Mouse (Mus musculus) retina, adult 2 months (tissue): Measurements from ENCODE around the gene Mrpl51.
A peak's percentile ranks its signal among the peaks of the same experiment; 100 is the strongest.

Source experiments
- DNase-seq: peaks from one replicate; pipeline ENCODE4 v3.0.0-alpha.2; 2012; ENCODE audit warnings: low read depth, low spot score

The Mrpl51 gene

DNA sequence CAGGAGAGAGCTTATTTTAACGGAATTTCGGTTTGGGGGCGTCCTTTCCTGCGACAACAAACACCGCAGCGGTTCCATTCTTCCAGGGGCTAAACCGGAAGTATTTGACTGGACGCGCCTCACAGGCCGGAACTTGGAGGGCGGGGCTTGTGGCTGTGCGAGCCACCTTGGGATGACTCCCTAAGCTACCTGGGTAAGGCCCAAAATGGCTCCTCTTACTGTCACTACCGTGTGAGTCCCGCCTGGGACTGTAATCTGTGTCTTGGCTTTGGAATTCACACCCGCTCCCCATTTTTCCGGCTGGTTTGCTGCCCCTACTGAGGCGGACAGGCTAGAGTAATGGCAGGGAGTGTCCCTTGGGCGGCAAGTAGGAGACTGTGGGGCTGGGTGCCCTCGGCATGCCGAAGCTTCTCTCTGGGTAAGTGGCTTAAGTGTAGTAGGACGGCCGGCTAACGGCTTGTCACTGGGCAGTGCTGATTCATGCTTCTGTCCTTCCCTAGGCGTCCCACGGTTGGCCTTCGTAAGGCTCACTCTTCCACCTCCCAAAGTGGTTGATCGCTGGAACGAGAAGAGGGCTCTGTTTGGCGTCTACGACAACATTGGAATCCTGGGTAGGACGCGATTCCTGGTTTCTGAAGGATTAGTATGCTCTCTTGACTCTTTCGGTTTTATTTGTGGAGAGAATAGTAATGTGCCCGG lies 564 bp downstream of the Mrpl51 start:
- DNase-seq: peak; percentile 91

DNA sequence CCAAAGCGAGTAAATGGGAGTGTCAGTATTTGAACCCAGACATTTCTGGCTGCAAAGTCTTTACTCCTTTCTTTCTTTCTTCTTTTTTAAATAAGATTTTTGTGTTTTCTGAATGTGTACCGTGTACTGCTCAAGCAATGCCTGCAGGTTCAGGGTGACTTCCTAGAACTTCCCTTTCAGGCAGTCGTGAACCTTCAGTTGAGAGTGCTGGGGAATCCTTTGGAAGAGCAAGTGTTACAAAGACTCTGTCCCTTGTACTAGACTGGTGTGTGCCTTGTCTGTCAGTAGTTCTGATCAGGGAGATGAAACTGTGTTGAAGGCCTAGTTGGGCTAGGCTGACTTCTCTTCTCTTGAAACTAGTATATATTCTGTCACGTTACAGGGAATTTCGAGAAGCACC lies 1.2 kb downstream of the Mrpl51 start:
- no peak for DNase-seq

DNA sequence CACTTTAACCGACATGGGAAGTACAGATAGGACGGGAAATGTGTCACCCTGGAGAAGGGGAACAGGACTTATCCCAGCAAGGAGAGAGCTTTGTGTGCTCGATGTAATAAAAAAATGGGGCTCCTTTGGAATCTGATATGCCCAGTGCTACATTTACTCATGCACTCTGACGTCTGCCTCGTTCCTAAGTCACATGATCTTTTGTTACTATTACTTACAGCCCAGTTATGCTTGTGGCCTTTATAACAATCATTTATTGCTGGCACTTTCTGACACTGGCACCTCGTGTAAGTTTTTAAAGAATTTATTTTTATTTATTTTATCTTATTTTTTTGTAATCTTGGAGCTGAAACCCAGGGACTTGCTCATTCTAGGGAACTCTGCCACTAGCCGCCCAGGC lies 1.8 kb downstream of the Mrpl51 start:
- no peak for DNase-seq

DNA sequence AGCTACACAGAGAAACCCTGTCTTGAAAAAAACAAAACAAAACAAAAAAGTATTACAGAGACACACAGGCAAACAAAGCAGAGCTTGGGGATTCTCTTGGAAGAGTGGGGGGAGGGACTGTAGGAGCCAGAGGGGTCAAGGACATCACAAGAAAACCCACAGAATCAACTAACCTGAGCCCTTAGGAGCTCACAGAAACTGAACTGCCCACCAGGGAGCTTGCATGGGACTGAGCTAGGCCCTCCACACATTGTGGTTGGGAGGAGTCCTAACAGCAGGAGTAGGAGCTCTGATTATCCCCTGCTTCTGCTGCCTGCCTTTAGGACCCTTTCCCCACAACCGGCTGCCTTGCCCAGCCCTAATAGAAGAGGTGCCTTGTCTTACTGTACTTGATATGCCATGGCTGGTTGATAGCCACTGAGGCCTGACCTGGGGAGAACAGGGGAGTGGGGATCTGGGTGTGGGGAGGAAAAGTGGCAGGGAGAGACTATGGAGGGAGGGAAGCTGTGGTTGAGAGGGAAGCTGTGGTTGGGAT lies 4.0 kb downstream of the Mrpl51 start:
- no peak for DNase-seq

DNA sequence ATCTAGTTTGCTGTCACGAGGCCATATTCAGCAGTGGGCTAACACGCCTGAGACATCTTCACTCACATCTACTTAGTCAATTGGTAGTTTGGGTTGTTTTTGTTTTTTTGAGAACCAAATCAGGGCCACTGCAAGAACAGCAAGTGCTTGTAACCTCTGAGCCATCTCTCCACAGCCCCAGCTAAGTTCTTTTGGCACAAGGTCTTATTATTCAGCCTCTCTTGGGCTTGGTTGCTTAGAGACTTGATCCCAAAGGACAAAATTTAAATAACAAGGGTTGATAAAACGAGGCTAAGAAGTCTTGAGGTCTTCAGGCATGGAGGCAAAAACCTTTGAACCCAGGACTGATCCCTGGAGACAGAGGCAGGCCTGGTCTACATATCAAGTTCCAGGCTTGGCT lies 4.7 kb downstream of the Mrpl51 start:
- DNase-seq: no peak

DNA sequence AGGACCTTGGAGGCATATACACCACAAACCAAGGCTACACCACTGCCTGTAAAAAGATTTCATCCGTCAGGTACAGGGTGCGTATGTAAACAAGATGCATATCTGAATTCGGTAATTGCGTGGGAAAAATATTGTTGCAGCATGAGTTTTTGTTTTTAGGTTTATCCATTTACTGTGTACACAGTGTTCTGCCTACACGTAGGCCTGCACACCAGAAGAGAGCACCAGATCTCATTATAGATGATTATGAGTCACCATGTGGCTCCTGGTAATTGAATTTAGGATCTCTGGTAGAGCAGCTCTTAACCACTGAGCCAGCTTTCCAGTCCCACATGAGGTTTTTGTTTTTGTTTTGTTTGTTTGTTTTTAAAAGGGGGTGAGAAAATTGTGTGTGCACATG lies 5.6 kb downstream of the Mrpl51 start:
- no peak for DNase-seq

DNA sequence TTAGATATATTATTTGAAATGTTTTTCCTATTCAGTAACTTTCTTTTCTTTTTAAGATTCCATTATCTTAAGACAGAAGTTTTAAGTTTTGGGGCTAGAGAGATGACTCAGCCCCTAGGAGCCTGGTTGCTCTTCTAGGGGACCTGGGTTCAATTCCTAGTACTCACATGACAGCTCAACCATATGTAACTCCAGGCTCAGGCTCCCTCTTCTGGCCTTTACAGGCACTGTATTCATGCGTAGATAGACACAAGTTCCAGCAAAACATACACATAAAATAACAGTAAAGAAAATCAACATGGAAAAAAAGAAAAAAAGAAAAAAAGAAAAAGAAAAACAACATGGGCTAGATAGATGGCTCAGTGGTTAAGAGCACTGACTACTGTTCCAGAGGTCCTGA lies 18.8 kb downstream of the Mrpl51 start:
- no peak for DNase-seq

DNA sequence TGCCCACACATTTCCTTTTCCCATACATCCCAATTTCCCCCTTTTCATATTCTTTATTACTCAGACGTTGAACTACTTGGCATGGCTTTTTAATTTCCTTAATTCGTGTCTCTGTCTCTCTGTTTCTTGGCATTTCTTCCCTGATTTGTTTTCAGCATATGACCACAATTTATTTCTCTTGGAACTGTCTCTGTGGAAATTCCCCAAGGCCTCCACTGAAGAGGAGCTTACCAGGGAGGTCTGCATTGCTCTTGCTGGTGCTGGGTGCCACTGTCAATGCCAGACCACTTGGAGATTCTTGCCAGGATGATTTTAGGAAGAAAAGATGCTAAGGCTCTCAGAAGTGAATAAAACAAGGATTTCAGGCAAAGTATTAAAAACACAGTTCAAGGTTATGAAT lies 21.0 kb downstream of the Mrpl51 start:
- no peak for DNase-seq

DNA sequence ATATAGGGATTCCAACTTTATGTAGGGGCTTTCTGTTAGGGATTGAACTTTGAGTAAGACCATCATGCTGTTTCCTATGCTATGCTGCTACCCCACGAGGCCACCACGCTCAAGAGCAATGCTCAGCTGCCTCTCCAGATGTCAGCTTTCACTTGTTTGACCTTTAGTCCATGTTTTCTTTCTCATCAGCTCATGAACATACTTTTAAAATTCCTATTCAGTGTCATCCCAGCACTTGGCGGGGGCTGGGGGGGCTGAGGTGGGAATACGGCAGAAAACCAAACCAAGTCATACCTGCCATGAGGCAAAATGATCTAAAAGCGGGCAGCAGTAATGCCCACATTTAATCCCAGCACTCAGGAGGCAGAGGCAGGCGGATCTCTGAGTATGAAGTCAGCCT lies 21.5 kb downstream of the Mrpl51 start:
- no peak for DNase-seq

DNA sequence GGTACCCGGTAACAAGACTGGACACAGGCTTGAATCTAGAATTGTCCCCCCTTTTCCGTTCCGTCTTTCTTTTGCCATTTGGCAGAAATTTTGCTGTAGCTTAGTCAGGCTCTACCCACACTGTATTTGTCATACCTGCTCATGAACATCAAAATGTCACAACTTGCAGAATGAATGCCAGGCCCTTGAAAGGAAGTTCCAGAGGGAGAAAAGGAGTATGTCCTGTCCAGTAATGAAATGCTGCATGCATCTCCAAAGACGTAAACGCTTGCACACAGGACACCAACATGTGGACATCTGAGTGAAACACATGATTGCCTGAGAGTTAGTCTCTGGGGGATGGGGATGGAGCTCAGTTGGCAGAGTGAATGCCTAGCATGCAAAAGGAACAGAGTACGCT lies 22.1 kb downstream of the Mrpl51 start:
- DNase-seq: no peak

DNA sequence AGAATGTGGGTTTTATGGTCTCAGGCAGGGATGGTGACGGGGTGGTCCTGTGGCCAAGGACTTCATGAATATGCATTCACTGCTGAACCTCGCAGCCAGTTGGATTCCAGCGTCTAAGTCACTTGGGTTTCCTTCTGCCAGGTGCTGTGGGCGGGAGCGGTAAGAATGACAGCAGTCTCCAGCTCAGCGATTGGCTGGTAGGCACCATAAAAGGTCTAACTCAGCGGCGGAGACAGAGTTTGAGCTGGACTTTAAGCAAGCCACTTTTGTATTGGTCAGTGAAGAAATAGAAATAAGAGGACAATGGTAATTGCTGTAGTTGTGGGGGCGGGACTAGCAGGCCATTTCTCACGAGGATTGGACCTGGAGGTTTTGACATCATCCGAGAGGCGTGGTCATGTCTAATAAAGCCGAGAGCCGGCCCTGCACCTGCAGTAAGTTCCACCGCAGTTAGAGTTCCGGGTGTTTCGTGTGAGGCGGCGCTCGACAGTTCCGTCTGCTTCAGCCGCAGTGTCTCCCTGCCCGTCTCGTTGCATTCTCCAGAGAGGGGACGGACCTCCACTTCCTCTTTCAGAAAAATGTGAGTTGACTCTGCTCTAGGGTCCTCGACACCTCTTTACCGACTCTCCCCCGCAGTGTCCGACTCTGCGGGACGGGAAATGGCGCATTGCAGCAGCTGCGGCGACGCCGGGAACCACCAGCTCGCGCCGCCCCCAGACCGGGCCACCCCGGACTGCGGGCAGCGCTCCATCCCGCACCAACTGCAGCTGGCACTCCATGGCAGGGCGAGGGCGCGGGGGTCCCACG lies 23.8 kb downstream of the Mrpl51 start, which contains the start of gene Vamp1:
Gene Vamp1 (plus strand): TSS at position 404 of the 807 bp plus-strand sequence.
- peak; percentile 92 for DNase-seq

DNA sequence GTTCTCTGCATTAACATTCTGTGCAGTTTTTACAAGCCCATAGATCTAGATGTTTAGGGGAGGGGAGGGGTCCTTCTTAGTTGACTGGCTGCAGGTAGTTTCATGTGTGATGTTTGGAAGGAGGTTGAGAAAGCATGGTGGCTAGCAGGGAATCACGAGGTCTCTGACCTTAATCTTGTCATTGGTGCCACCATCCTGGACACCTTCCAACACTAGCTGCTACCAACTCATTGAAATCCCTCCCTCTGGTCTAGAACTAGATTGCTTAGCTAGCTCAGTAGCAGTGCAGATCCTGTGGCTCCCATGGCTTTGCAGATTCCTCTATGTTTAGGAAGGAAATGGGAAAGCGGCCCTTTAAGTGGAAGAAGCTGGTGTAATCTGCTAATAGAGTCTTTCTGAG lies 25.3 kb downstream of the Mrpl51 start:
- DNase-seq: no peak

DNA sequence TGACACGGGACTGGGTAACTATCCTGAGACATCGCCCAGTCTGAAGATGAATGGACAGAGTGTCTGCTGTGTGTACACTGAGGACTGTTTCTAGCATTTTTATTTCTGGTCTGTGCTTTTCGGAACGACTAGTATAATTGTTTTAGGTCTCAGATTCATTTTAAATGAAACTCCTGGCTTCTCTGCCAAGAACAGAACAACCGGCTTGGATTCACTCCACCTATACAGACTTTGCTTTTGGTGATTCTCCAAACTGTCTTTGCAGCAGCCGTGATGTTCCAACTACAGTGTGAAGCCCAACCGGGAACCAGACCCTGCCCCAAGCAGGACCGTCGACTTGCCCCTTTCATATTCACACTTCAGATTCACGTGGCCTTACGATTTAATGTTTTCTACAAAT lies 26.3 kb downstream of the Mrpl51 start:
- DNase-seq: no peak

DNA sequence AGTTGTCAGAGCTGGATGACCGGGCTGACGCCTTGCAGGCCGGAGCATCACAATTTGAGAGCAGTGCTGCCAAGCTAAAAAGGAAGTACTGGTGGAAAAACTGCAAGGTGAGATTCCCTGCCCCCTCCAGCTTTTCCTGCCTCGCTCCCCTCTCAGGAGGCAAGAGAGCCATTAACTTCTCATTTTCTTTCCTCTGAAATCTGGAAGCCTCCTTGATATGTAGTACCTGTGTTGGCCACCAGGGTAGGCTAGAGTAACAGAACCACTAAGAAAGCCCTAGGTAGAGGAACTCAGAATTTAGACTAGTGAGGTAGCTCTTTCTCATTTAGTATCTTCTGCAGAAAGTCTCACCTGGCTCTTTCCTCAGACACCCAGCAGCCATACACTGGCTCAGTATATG lies 27.4 kb downstream of the Mrpl51 start:
- DNase-seq: no peak

DNA sequence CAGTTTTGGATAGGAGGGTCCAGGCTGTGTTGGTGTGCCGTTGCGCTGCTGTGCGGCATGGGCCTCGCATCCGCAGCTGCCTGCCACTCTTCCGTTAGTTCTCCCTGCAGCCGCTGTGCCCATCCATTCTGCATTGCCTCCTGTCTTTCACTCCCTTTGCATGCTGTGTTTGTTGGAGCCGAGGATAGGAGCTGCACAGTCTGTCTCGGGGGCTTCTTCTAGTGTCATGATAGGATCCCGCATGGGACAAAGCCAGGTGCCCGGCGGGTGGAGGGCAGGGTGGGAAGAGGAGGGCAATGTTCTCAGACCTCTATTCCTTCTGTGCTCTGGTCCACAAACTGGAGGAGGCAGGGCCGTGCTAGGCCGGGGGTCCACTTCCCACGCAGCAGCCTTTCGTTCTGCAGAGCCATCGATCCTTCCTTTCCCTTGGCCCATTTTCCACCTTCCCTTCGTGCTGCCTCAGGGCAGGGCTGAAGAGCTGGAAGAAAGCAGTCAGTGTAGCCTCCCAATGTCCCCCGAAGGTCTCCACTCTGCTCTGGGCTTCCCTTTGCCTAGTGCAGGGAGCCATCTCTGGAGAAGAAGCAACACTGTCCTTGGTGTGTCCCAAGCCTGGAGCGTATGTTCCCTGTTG lies 29.6 kb downstream of the Mrpl51 start:
- no peak for DNase-seq

DNA sequence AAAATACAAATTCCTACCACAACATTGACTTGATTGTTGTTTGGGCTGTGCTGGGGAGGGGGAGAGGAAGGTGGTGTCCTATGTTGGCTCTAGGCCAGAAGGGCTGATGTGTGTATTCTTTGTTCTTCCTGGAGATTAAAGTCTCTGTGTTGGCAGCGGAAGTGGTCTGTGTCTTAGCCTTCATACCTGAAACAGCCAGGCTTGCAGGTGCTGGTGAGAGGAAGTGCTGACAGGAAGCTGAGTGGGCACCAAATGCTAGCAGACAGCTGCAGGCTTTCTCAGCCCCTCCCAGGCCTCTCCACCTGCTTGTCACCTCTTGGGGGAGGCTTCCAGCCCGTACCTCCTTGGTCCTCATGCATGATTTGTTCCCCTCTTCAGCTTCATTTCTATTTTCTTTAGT lies 30.5 kb downstream of the Mrpl51 start:
- DNase-seq: no peak

DNA sequence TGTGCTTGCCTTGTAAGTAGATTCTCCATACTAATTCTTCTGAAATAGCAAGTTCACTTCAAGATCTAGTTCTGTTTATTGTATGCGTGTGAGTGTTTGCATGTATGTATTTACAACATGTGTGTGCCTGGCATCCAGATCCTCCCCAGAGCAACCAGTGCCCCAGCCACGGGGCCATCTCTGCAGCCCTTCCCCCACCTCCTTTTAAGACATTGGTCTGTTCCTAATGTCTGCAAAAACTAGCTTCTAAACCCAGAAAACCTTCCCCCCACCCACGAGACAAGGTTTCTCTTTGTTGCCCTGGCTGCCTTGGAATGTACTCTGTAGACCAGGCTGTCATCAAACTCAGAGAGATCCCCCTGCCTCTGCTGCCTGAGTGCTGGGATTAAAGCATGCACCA lies 31.0 kb downstream of the Mrpl51 start:
- no peak for DNase-seq

DNA sequence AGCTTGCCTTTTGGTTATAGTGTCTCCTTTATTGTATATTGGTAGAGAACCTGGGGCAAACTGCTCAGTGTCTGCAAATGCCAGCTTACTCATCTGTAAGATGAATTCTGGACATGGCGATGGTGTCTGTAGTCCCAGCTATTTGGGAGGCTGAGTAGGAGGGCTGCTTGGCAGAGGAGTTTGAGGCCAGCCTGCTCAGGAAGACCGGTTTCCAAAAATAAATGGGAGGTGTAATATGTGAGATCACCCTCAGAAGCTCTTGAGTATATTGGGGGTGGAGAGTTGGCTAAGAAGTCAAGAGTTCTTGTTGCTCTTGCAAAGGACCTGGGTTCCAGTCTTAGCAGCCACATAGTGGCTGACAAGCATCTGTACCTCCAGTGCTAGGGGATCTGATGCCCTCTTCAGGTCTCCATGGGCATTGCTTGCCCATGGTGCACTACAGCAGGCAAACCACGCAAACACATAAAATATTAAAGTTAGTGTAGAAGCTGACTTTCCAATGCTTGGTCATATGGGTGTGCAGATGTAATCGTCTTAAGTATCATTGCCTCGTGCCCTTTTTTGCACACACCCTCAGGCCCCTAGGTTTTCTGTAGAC lies 34.0 kb downstream of the Mrpl51 start:
- no peak for DNase-seq

DNA sequence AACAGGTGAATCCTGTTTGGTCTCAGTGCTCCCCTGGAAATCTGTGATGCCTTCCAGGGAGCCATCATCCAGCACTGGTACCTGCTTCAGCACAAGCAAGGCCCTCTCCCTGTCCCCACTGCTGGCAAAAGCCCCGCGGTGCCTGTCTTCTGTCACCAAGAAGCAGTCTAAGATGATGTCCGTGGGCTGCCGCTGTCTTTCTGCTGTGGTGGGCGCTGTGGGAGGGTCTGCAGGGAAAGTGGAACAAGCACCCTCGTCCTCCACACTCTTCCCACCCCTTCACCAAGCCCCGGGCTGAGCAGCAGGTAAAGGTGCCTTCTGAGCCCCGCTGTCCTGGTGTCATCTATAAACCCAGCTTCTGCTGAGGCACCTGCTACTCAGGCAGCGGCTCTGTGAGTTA lies 39.0 kb downstream of the Mrpl51 start:
- no peak for DNase-seq

DNA sequence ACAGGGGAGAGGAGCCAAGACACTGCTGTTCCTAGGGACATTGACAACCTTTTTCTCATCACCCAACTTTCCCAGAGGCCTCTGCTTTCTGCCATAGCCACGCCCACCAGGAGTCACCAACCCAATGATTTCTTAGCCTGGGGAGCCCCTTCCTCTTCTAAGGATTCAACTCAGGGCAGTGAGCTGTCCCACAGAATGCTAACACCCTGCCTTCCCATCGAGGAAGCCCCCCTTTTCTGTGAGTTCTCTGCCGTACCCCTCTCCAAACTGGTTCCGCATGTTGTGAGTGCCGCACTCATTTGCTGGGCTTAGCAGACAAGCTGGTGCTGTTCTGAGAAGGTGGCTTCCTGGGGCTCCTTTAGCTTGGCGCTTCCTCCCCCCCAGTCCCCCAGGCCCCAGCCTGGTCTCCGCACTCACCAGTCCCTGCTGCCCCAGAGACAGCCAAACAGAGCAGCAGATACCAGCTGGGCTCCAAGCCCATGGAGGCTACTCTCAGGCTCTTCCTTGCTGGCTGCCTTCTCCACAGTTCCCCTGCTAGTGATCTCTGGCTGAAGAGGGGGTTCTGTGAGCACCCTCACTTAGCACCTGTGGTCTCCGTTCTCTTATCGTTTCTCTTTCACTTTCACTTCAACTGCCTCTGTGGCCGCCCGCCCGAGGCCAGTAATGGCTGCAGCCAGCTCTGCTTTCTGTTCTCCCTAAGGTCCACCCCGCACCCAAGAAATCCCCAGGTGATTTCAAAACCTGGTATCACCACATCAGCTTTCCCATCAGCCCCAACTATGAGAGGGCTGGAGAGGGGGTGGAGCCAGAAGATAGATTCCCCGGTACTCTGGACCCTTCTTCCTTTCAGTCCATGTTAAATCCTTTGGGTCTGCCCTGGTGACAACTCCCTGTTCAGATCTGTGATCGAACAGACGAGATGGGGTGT lies 39.8 kb downstream of the Mrpl51 start, which contains the start of gene Tapbpl:
Gene Tapbpl (minus strand): TSS at position 744 of the 928 bp plus-strand sequence.
- DNase-seq: no peak

DNA sequence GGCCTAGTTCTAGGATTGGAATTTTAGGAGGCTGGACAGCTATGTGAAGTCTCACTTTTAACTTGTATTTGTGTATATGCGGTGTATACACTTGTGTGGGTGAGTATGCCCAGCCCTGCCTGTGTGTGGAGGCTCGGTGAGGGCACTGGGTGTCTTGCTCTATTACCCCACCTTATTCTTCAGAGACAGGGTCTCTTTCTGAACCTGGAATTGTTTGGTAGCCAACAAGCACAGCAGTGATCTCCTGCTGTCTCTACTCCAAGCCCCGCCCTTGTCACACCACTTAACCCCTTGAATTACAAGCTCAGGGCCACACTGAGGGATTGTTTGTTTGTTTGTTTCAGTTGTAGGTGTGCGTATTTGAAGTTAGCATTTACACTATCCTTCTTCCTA lies 40.4 kb downstream of the Mrpl51 start:
- DNase-seq: no peak
